Mouse (Mus musculus): ENCODE measurements around the gene Gys2.
A peak's percentile ranks its signal among the peaks of the same experiment; 100 is the strongest.

The Gys2 gene

DNA sequence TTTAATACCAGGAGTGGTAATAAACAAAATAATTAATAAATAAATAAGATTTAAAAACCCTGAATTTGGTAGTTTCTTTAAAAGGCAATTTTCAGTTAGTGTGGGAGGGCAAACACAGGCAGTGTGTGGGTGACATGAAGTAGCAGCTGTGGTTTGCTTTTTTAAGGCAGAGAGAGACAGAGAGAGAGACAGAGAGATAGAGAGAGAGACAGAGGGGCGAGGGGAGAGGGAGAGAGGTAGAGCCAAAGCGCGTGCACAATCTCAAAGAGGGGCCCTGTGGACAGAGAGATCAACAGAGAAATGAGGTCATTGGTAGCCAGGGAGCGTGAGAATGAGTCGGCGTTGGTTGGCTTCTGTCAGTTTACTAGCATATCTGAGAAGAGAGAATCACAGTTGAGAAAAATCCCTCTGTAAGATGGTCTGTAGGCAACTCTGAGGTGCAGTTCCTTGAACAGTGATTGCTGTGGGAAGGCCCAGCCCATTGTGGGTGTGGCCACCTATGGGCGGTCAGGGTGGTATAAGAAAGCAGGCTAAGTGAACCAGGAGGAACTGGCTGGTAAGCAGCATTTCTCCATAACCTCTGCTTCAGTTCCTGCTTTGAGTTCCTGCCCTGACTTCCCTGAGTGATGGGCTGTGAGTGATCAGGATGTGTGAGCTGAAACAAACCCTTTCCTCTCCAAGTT lies 17.5 kb downstream of the Gys2 start:
- DNase-seq: no peak

GRCm38 (mm10) chr6:142453311-142453710 lies 19.6 kb downstream of the Gys2 start:
- DNase-seq: no peak

- DNase-seq: no peak
These were observed 21.5 kb downstream of the Gys2 start for GRCm38 (mm10) chr6:142451381-142451780.

GRCm38 (mm10) chr6:142429072-142429471 lies 43.8 kb downstream of the Gys2 start:
- DNase-seq: no peak

GRCm38 (mm10) chr6:142424976-142425375 lies 47.9 kb downstream of the Gys2 start:
- no peak for DNase-seq

GRCm38 (mm10) chr6:142414597-142414996 lies 58.3 kb downstream of the Gys2 start:
- peak in 1 of 2 experiments; percentile 9 for DNase-seq

- no peak for DNase-seq
These were observed 59.1 kb downstream of the Gys2 start for GRCm38 (mm10) chr6:142413845-142414244.

DNA sequence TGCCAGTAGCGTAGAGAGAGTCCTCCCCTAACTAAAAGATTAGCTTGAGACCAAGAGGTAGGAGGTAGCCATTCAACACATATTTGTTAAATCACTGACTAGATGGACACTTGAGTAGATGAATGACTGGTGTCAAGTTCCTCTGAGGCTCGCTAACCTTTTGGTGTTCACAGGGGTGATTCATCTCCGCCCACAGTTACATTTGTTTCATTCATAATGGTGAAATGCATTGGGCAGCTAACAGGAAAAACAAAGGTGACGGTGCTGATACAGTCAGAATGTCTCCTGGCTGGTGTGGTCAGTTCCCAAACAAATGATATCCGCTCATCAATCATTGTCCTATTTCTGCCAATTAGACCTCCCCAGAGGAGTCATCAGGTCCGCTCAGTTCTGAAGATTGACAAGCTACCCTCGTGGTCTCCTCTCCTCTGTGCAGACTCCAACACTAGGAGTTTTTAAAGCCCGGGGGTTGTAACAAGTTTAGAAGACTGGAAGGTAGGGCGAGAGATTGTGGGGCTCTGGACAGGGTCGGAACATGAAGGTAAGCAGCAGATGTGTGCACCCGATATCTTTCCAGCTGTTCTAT lies 59.9 kb downstream of the Gys2 start, which contains the start of gene Spx:
Gene Spx, plus strand, starts transcription at position 536 of the 586 bp plus-strand sequence.
- DNase-seq: no peak

GRCm38 (mm10) chr6:142411140-142411539 lies 61.8 kb downstream of the Gys2 start:
- DNase-seq: no peak

GRCm38 (mm10) chr6:142395756-142396155 lies 77.2 kb downstream of the Gys2 start:
- DNase-seq: no peak

DNA sequence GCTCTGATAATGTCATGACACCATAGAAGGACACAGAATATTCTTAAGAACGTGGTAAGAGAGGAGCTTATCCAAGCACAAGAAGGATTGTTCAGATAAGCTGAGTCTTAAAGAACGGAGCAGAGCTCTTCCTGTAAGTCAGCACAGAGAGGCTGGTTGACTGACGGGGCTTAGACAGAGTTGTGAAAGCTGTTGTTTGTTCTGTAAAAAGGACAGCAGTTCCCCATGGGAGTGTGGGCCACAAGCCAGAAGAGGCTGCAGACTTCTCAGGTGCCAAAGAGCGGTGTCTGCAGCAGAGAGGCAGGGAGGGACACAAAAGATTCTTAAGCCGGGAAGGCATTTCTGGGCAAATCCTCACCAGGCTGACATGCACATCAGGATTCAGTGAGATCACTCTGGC lies 78.2 kb downstream of the Gys2 start:
- no peak for DNase-seq

DNA sequence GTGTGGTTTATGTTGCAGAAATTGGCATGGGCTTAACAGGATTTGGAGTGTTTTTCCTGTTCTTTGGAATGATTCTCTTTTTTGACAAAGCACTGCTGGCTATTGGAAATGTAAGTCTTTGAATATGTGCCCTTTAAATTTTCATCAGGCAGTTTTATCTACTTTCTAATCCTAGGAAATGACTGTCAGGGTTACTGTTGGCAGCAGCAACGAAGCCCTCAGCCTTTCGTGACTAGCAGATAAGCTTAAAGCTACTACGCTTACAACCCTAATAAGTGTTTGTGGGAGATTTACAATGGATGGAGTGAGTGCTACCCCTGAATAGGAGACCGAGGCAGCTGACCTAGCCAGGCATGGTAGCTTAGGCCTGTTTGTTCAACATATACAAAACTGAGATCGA lies 80.6 kb downstream of the Gys2 start:
- no peak for DNase-seq

DNA sequence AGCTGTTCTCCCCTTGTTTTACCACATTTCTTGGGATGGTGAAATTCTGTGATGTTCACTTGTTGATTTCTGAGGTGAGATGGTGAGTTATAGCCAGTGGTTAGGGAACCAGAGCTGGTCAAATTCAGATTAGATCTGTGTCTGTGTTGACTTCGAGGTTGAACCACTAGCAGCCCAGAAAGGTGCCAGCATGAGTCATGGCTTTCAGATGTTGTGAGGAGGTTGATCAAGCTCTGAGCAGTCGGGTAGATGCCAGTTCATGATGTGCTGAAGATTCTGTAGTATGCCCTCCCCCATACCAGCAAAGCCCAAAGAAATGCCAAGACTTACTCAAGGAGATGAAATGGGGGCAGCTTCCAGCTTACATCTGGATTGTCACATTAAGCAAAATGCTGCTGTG lies 83.8 kb downstream of the Gys2 start:
- no peak for DNase-seq

DNA sequence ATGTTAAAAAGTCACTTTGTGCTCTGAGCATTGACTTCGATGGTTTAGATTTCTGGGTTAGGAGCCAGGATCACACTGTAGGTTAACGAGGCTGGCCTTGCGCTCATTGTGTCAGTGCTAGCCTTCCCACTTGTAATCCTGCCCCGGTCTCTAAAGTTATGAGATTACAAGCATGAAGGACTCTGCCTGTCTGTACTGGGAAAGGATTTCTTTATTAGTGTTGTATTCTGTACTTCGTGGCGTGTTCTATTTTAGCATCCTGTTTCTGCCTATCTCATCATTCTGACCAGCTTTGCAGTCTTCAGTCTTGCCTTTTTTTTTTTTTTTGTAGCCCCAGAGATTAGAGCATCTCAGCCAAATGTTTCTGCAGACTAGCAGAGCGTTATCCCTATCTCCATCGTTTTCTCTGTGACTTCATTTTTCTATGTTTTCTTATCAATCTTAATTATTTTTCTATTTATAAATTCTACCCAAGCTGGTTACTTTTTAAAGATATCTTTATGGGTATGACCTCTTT lies 85.1 kb downstream of the Gys2 start:
- DNase-seq: no peak

DNA sequence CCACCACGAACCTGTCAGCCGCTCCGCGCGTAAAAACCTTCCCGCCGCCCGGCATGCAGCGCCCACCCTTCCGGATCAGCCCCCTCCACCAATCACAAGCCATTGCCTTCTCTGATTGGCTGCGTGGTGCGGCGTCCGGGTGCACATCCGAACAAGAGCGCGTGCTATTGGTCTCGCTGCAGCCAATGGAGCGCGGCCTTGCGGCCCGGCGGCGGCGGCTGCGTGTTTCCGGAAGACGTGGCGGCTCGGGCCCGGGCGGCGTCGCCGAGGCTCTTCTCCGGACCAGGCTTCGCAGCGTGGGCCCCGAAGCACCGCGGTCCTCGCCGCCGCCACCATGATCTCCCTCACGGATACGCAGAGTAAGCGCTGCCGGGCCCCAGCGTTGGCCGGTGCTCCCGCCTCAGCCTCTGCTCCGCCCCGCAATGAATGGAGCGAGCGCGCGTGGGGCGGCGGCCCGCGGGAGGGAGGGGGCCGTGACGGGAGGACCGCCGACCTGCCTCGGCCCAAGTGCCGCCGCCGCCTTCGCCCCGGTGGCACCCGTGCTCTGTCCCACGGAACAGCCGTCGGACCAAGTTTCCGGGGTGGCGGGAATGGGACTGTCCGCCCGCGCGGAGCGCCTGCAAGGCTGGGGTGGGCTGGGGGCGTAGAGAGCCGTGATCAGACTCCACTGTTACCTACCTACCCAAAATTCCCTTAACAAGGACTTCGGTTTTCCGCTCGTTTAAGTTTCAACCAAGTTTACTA lies 85.7 kb downstream of the Gys2 start, which contains the start of the genes Recql and Golt1b:
Gene Recql, minus strand, starts transcription at position 77 of the 744 bp plus-strand sequence.
Gene Golt1b, plus strand, starts transcription at position 211 of the 744 bp plus-strand sequence.
- peak; percentile 98 to 99 for DNase-seq

DNA sequence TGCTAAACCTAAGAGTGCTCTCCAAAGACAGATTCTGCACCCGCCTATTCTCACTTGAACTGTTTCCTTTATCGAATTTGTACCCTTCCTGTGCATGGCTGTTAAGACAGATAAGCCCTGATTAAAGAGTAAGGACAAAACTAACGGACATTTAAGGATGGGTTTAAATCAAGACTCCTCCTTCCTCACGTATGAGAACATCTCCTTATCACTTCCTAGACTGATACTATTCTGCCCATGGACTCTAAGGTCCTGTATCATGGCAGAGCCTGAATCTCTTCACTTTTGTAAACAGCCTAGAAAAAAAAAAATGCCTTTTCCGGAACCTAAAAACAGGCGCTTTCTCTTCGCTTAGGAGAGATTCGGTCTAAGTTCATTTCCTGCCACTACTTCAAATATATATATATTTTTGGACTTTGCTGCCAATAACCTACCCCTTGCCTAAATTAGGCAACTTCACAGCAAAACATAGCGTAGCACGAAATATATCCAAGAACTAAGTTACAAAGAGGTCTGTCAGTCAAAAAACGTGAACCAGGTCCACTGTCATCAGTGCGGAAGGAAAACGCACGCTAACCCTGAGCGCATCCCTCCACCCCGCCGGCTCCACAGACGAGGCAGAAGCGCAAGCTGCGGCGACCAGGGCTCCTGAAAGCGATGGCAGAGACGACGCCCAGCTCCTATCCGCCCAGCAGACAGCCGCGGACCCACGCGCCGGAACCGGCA lies 86.5 kb downstream of the Gys2 start:
- no peak for DNase-seq

DNA sequence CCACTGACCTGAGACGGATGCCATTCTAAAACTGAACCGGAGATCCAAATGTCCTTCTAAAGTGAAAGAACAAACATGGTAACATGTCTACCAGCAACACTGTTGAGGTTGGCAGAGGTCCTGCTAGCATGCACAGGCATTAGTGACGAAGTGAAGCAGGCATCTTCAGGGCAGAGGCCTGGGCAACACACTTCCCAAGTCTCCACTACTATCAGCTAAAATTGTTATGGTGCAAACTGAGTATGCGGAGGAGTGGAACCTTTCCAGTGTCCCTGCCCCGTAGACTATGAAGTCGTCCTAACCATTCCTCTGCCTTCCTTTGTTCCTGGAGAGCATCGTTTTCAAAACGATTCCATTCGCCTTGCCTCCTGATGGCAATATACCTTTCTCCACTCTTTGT lies 88.4 kb downstream of the Gys2 start:
- no peak for DNase-seq

- DNase-seq: no peak
These were observed 91.3 kb downstream of the Gys2 start for GRCm38 (mm10) chr6:142381615-142382014.

DNA sequence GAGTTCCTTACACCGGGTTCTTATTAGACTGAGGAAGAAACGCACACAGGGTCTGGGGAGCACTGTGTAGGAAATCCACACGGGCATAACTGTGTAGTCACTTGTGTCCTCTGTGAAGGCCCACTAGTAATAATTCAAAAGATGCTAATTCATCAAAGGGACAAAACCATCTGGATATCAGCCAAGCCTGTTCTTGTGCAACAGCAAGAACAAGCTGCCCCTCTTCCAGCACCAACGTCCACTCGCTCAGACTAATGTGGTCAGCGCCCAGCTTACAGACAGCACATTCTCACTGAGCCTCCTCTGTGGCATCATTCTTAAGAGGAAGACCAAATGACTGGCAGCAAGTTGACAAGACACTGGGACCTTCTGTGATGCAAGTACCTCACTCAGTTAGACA lies 92.9 kb downstream of the Gys2 start:
- DNase-seq: no peak

DNA sequence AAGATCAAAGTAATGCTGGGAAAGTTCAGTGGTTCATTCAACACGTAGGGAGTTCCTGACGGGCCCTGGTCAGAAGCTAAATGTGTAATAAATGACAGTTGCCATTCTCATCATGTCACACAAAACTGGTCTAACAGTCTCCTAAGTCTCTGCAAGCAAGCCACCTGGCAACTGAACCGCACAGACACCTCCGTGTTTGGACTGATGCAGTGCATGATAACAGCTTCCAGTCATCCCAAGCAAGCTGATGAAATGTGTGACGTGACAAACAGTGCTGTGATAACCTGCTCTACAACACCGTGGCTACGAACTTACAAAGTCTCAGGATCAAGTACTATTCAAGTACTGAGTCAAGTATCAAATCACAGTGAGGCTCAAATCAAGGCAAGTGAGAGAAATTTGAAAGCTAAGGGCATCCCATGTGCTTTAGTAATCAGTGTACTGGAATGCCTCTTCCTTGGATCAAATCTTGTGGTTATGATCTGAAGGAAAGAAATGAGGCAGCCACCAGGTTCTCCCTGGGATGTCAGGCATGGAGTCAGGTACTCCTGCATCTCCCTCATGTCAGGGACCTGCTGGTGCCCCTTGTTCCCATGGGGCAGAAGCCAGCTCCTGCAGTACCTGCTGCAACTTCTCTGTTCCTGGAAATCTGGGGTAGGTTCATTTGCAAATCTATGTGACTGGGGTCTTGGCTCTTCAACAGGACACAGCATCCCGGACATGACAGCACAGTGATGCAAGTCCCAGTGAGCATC lies 94.2 kb downstream of the Gys2 start:
- no peak for DNase-seq

DNA sequence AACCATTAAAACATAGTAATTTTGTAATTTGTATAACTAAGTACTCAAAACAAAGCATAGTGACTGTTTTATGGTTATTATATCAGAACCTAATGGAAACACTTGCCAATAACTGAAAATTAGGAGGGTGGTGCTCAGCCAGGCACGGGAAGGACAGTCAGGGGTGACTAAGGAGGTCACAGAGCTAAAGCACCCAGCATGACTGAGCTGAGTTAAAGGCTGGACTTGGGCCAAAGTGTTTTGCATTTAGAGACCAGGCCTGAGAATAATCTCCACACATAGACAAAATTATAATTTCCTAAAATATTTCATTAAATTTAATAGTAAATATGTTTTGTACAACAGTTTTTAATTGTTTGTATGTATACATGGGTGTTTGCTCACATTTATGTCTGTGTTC lies 95.8 kb downstream of the Gys2 start:
- no peak for DNase-seq

Data from kidney, postnatal 4 days (tissue).